8 mouse cellular contexts compared by ENCODE assay signal in genomic region chr11:117353126-117353525, GRCm38 (mm10).
"Had no signal": no experiment of that assay in that cellular context is flagged by ENCODE, and none has a peak within 500 bp of the region (broad histone marks: within the 10 kb centered on the region; RNA-seq: fewer than 3 reads in every experiment).

No protein-coding gene starts in this region.

- DNase-seq: kidney, adult 18-20 months; kidney, postnatal 10 days; kidney, postnatal 4 days; liver, embryonic 13.5 days; liver, postnatal 0 days; midbrain, embryonic 14.5 days; retina, postnatal 1 day; thymus, postnatal 36 days had no signal
